ENCODE assay signal across 16 mouse cellular contexts in genomic region chr6:15644311-15644710, GRCm38 (mm10).
"Had no signal": no experiment of that assay in that cellular context is flagged by ENCODE, and none has a peak within 500 bp of the region (broad histone marks: within the 10 kb centered on the region; RNA-seq: fewer than 3 reads in every experiment).

No protein-coding gene starts in this region.

- H3K9me3 ChIP-seq: neural tube, embryonic 13.5 days; neural tube, embryonic 15.5 days; stomach, embryonic 15.5 days had no signal

- H3K27me3 ChIP-seq: neural tube, embryonic 13.5 days; neural tube, embryonic 15.5 days; stomach, embryonic 15.5 days had no signal

- H3K9ac ChIP-seq: neural tube, embryonic 13.5 days; neural tube, embryonic 15.5 days; stomach, embryonic 15.5 days had no signal

- H3K4me1 ChIP-seq: neural tube, embryonic 15.5 days; stomach, embryonic 15.5 days had no signal

- H3K4me3 ChIP-seq: neural tube, embryonic 13.5 days; neural tube, embryonic 15.5 days; stomach, embryonic 15.5 days had no signal

- DNase-seq: retina, postnatal 1 day; right cerebral cortex, adult 18-20 months; right cerebral cortex, postnatal 14 days; right cerebral cortex, postnatal 25 days; right cerebral cortex, postnatal 4 days; spleen, adult 18-20 months; thymus, adult 18-20 months; thymus, adult 2 months; thymus, postnatal 14 days; thymus, postnatal 25 days; thymus, postnatal 36 days; thymus, postnatal 4 days had no signal

- H3K36me3 ChIP-seq: neural tube, embryonic 13.5 days; neural tube, embryonic 15.5 days; stomach, embryonic 15.5 days had no signal

- H3K4me2 ChIP-seq: neural tube, embryonic 13.5 days; neural tube, embryonic 15.5 days; stomach, embryonic 15.5 days had no signal

- H3K27ac ChIP-seq: neural tube, embryonic 13.5 days; neural tube, embryonic 15.5 days; stomach, embryonic 15.5 days; stomach, postnatal 0 days had no signal
